Mouse (Mus musculus) embryo, embryonic 11 days (tissue): ENCODE results near the gene Otogl.

ENCODE experiments used
- DNase-seq: peaks from one replicate; pipeline ENCODE4 v3.0.0-alpha.2; 2015

The Otogl gene

DNA sequence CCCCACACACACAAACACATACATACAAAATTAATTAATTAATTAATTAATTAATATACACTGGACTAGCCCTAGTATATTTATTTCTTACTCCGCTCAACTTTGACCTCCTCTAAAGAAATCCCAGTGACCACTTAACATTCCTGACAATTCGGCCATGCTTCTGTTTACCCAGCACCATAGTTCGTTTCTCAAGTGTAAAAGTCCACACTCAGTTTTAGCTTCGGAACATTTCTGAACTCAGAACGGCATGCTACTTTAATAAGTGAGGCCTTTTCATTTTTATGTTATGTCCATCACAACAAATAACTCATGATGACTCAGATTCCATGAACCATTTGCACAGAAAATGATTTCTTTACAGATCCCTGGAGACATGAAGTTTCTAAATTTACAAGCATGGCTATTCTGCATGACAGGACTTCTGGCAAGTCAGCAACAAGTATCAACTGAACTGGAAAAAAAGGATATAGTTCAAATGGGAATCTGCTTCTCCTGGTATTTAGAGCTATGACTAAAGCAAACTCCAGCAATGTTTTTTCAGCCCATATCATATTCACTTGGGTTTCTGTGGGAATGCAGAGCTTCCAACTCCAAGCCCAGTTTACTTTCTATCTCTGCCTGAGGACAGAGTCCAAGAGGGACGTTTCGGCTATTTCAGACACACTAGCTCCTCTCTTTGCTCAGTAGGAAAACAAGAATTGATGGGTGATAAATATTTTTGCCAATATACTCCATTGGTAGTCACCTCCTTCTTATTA is 6.5 kb downstream of the Otogl start:
- DNase-seq: no peak

DNA sequence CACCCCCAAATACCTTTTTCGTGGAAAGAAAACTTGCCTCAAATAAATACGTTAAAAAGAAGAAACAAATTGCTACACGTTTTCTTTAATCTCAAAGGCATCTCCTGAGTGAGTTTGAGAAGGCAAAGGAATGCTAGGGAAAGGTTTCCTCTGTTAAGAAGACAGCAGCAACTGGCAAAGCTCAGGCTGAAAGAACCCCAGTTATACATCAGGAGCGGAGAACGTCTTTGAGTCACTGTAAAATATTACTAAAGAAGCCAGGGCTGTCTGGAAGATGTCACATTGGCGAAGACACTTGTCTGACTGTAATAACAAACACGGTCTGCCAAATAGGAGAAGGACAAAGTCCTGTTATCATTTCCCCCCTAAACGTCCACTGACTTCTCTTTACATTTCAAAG is 10.0 kb downstream of the Otogl start:
- DNase-seq: no peak

DNA sequence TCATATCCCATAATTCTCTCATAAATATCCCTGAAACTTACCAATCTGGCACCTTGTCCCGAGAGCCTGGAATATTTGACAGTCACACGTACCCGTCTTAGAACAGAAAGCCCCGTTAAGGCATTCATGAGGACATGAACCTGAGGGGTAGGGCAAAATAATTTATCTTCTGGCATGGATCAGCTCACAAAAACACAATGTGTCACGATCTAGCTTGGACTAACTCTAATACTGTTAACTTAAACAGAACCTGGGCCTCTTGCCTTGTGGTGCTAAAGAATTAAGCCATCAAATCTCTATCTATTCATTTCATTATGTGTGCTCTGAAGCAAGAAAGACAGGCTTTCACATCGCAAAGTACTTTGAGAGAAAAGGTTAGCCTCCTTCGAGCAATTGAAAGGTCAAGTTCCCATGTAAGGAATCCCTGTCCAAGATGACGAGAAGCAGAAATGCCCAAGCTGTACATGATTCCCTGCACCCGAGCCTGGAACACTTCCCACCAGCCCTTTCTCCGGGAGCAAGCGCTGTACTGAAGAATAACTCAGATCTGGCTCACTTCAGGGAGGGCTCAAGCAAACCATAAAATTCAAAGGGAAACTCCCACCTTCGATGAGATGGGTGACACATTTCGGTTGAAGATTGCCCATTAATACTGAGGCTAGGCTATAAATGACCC is 10.6 kb downstream of the Otogl start:
- DNase-seq: peak; percentile 21

DNA sequence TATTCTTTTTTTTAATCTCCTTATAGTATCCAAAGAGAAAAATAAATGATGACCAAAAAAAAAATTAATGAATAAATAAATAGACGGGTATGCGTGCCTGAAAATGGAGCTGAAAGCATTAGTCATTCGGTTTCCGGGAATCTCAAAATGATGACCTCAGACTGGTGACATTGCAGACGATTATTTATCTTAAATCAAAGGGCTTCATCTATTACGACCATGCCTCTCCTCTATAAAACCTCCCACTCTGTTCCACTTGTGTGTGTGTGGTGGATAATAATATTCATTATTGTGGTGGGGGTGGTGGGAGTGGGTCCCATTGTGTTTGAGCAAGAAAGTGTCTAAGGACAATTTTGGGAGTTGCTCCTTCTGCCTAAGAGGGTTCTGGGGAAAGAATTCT is 12.0 kb downstream of the Otogl start:
- DNase-seq: no peak

DNA sequence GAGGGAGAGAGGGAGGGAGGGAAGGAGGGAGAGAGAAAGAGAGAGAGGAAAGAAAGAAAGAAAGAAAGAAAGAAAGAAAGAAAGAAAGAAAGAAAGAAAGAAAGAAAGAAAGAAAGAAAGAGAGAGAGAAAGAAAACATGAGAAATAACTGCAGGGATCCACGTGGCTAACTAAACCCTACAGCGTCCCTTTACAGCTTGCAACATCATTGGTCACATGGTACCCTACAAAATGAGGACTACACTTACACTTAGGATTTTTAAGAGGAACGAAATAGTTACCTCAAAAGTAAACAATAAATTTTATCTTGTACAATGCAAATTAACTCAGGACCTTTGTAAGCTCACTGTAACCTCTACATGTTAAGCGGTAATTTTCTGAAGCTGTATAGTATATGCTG is 15.8 kb downstream of the Otogl start:
- DNase-seq: no peak

DNA sequence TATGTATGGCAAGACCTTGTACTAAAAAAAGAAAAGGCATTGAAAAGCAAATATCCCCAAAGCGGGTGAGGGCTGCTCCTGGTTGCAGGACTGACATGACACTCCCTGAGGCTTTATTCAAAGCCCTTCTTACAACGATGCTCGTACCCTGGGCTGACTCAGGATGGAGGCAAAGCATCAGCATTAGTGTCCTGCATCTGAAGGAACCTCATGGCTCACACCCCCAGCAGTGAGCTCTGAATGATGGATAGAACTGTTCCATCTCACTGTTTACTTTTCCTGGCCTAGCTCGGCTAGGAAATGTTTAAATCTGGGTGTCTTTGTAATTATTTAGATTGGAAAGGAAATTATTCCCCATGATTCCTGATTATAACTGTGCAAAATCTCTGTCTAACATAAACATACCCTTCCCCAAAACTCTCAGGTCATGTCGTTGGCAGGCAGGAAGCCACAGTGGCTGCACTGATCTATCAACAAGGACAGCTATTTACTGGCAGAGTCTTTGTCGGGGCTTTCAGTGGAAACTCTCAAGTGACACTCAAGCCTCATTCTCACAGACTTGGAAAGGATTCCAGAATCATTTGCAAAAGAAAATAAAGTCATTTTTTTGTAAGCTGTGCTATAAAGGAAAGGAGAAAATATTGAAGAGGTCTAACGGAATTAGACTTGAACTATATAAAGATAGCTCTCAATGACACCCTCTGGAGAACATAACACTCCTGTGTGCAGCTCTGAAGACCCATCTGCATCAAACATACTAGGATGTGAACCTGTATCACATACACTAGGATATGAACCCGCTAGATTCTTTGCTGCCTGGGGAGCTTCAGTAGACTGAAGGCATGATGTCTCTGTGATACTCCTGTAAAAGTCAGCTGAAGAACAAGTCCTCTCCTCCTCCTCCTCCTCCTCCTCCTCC is 17.0 kb downstream of the Otogl start:
- no peak for DNase-seq

DNA sequence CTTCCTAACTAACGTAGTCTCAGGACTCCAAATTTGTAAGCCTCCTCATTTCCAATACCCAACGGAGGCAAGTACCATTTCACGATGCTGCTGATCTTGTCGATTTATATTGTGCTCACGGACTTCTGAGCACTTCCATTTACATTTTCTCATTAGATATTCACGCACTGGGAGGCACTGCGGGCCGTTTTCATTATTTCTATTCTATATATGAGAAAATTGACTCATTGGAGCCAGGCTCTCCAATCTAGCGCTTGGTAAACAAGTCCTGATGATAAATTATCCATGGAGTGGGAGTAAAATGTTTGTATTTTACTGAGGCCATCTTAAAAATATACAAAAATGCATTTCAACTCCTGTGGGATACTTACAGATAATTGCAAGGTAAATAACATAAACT is 21.5 kb downstream of the Otogl start:
- no peak for DNase-seq

DNA sequence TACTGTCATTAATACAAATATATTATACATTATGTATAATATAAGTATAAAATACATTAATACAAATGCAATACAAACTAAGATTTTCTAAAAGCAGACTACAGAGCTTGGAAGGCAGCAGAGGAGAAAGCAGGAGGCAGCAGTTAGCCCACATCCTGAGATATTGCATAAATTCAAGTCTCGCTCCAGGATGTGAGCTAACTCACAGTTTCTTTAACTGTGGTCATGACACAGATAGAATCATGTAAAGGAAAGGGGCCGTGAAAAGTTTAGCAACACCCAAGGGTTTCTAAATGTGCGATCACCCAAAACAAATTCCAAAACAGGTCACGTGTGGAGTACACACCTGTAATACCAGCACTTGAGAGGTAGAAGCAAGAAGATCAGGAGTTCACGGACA is 39.4 kb downstream of the Otogl start:
- no peak for DNase-seq

DNA sequence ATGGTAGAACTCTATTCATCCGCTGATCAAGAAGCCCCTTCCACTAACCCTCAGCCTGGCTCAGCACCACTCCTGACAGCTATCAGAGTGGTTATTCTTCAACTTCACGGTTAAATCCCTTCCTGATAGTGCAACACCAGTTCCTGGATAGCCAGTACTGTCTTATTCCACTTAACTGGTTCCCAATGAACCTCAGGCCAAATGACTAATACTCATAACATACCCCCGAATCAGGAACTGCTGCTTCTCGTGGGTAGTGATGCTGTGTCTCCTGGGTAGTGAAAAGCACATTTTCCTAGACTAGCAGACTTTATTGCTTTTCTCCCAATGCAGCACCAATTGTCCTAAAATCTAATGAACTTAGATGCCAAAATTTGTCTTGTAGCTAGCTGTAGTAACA is 39.8 kb downstream of the Otogl start:
- DNase-seq: no peak

DNA sequence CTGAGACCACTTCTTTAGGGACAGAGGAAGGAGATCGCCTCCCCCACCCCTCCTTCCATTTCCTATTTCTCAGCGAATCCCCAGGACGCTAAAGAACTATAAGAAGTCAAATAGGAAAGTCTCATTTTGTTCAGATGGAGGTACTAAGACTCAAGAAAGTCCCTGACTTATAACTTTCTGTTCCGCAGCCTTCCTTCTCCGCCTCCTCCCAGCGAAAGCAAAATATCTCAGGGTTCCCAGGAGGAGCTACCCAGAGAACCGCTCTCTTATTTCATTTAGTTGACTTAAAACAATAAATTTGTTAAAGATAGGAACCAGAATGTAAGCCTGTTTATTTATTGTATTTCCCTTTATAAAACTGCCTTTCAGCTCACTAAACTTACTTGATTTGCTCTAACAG is 41.4 kb downstream of the Otogl start:
- DNase-seq: peak; percentile 9

DNA sequence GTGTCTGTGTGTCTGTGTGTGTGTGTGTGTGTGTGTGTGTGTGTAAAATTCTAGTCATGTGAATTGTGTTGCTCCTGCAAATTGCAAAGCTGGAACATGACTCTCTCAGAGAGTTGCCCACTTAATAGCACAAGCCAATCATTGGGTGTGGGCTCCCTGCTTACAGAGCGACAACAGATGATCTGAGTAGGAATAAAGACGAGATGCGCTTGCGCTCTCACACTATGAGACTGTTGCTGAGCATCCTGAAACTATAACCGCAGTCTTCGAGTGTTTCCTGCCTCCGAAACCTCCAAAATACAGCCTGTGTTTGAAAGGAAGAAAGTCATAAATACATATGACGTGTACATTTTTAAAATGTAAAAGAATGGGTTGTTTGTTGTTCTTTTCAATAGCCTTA is 43.0 kb downstream of the Otogl start:
- no peak for DNase-seq

DNA sequence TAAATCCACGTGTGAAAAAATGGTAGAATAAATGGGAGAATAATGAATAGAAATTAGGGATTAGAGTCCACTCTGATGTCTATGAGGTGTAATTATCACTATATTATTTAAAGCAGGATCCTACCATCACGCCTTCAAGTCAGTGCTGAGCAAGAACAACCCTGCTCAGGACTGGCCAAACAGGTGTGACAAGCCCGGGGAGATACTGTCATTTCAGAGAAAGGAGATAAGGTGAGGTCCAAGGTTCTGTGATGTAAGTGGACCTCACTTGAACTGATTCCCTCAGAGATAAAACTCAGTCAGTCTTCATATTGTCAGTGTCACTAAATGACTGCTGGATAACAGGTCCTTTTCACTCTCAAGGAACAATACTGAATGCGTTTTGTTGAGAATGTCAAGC is 44.5 kb downstream of the Otogl start:
- DNase-seq: no peak

DNA sequence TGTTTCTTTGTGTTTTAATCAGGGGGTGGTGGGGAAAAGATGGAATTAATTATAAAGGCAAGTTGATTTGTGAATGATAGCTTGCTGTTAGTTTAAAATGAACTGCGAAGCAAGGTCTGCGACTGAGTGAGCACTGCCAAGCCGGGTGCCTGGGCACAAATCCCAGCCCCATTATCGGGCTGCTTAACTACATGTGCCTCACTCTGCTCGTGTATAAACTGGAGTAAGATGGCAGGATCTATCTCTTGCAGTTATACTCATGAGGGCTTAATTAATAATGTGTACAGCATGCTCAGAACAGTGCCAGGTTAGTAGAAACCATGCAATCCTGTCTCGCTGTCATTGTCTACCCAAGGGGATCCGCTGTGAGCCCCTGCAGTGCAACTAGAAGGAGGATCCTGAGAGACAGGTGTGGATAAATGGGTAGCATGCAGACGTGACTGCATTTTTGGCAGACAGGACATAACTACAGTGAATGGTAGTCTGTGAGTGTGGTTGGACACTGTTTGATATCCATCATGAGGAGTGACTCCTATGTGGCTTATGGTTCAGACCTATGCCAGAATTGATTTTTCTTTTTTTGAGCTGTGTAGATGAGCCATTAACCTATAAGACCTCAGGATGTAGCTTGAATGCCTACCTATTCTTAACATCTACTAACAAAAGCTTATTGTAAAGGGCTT is 51.6 kb downstream of the Otogl start:
- DNase-seq: no peak

DNA sequence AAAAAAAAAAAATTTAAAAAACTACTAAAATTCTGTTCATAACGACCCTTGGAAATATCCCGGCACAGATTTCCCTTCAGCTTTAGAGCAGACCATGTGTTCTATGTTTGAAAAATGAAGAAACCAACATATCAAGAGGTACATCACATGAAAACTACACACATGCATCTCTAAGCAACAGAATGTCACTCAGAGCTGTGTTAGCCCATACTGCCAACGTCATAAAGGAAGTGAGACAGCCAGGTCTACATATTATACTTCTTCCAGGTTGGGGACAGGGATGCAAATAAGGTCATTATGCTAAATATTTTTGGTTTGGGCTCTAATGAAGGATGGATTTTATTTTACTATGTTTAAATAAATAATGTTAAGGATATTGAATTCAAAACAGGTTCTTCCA is 52.7 kb downstream of the Otogl start:
- DNase-seq: no peak

DNA sequence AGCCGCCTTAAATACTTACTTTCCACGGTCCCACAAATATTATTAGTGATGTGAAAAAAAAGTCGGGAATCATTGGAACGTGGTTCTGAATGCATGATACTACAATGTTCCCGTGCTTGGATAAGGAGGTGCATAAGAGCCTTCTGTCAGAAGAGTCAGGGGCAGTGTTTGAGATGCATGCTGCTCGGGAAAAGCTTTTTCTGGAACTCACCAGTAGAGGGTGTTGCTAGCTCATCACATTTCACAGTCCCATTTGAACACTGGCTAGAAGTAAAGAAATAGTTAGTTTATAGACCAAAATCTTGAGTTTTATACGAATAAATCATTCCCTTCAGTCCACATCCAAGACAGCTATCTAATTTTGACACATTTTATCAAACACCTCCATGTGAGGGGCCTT is 53.2 kb downstream of the Otogl start:
- peak; percentile 62 for DNase-seq

DNA sequence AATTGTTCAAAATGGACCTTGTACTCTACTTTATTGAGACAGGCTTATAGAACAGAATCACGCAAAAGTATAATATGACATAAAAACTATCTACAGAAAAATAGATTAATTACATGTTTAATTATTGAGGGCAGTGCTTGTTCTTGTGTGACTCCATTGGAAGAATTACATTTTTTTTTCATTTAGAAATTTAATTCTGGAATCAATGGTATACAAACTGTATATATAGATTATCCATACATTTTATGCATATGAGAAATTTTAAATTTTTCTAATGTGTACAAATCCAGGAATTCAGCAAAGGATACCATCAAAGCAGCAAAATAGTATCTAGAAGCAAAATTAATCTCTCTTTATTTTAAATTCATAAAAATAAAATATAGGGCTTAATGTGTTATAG is 67.0 kb downstream of the Otogl start:
- no peak for DNase-seq

DNA sequence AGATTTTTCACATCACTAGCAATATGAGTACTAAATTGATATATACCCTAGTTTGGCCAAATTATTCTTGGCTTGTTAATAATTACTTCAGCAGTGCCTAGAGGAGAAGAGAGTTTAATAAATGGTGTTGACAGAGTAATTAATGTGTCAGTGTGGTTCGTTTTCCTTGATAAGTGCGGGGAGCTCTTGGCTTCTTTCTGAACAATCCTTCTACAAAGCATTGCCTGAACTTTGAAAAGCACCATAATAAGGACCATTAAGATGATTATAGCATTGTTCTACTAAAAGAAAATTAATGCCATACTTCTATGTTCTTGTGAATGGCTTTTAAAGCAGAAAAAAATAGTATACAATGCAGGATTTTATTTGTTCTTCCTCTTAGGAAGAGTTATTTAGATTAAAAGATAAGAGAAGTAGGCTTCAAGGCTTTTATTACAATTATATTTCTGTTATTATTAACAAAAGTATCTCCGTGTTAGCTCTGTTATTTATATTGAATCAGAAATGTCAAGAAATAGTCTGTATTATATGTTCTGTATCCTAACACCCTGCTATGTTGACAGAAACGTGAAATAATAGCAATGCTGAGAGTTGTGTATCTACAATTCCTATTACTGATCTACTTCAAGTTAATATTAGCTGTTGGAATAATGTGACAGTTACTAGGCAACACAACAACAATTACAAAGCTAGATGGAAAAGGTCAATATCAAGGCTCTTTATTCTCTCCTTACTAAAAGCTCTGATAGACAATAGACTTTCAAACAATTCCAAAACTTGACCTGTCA is 77.3 kb downstream of the Otogl start:
- DNase-seq: no peak

DNA sequence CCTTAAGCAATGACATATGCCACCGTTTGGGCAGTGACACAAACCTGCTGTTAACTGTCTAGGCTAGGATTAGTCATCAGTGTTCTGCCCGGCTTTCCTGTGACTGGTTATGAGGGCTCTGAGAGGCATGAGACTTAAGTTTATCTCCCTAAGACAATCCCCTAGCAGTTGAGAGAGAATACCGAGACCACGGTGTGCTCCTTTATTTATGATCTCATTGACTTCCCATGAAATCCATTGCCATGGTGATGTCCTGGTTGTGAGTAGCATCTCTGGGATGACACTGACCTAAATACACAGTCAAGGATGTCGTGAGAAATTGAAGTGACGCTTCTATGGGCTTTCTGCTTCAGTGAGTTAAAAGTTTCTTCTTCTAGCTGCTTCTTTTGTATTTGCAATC is 82.8 kb downstream of the Otogl start:
- no peak for DNase-seq

DNA sequence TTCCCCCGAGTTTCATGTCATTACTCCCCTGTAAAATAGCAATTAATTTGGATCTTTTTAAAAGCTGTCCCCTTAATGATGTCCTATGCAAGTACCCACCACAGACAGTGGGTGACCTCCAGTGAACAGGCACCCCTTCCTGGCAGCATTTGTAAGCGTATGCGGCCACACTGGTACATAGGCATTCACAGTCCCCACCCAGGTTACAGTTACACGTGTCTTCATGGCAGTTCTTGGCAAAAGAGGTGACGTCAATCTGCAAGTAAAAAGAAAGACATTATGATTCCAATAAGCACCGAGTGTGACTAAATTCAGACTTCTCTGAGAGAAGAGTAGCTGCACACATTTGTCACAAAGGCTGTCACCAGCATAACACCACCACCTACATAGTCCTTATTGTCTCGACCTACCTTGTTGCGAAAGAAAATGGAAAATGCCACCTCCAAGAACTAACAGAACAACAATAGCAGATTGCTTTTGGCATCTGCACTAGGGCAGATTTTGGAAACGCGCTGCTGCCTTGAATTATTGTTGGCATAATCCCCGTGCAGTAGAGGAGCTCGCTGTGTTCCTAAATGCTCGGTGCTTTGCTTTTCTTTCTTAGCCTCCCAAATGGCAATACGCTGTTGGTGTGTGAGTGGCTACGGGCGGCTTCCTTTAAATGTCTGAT is 98.0 kb downstream of the Otogl start:
- no peak for DNase-seq

DNA sequence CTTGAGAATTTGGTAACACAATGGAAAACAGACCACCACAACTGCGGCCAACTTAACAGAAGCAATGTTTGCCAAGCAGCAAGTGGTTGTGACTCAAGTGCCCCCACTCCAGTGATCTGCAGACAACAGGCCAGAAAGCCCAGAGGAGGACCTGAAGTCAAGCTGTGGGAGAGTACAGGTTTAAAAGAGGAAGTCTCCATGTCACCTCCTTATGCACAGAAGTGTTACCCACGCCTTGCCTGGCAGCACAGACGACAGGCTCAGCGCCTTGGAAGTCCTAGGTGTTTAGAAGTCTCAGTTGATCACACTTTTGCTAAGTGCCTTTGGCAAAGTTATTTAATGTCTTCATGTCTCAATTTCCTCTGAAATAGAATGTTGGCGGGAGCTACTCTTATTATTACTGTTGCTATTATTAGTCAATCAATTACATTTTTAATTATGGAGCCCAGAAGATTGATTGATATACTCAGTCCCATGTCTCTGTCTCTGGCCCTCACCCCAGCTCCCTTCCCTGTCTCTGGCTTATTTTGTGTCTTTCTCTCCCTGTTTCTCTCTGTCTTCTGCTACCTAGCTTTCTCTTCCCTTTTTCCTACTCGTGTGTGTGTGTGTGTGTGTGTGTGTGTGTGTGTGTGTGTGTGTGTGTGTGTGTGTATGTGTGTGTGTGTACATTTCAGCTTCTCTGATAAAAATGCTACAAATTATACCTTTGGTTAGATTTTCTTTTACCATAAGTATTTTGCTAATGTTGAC is 101.1 kb downstream of the Otogl start:
- no peak for DNase-seq

DNA sequence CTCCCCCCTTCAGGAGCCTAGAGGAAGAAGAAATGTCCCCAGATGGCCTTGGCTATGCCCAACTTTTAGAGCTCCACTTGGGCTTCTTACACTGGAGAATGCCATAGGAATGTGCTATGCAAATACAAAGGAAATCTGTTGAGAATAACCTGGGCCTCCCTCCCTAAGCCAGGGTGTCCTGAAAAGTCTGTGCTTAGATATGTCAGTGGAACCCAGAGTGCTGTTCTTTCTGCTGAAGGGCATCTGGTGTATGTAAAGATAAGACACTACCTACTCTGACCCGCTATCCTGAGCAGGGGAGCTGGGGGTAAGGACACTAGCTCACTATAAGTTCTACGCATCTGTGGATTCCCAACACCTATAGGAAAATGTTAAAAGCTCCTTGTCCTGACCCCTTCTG is 106.7 kb downstream of the Otogl start:
- DNase-seq: no peak
